Mouse (Mus musculus) thymus, adult 2 months (tissue): ENCODE data around the gene Spata19. TPM values are rescaled to one million over a fixed set of nuclear protein-coding genes. Genes with fewer than 3 reads are reported as not detected.

Source experiments
- DNase-seq: peaks from one replicate; pipeline ENCODE4 v3.0.0; 2021
- H3K27ac ChIP-seq: fragments of 200-500 bp; 2 replicates; pipeline ENCODE4 v1.5.1; 2012; ENCODE audit warnings: low read length, control low read depth; ENCODE audit not compliant: control insufficient read depth, insufficient read depth
- H3K27me3 ChIP-seq: fragments of 200-500 bp; 2 replicates; pipeline ENCODE4 v1.6.1; 2012; ENCODE audit warnings: mild to moderate bottlenecking, low read length, moderate library complexity, mixed read lengths; ENCODE audit not compliant: control insufficient read depth, insufficient read depth
- H3K36me3 ChIP-seq: fragments of 200-500 bp; 2 replicates; pipeline ENCODE4 v1.6.1; 2012; ENCODE audit warnings: mild to moderate bottlenecking, low read length, moderate library complexity; ENCODE audit not compliant: control insufficient read depth, insufficient read depth
- H3K4me1 ChIP-seq: fragments of 200-500 bp; replicated peaks from 2 replicates; pipeline ENCODE4 v1.6.1; 2012; ENCODE audit warnings: low read length; ENCODE audit not compliant: control insufficient read depth, insufficient read depth
- H3K4me3 ChIP-seq: fragments of 200-500 bp; 2 replicates; pipeline ENCODE4 v1.5.1; 2012; ENCODE audit warnings: mild to moderate bottlenecking, low read length, control low read depth, moderate library complexity; ENCODE audit not compliant: control insufficient read depth, insufficient read depth
- CTCF ChIP-seq: fragments of 200-500 bp; IDR thresholded peaks from 2 replicates; pipeline ENCODE4 v1.5.1; 2012; ENCODE audit warnings: mild to moderate bottlenecking, control low read depth, low read length, moderate library complexity, borderline replicate concordance; ENCODE audit not compliant: control insufficient read depth, poor library complexity, insufficient read depth; ENCODE audit errors: extremely low read depth
- POLR2A ChIP-seq: fragments of 200-500 bp; IDR thresholded peaks from 2 replicates; pipeline ENCODE4 v1.6.1; 2012; ENCODE audit warnings: mild to moderate bottlenecking, low read length, control low read depth, moderate library complexity; ENCODE audit not compliant: control insufficient read depth, poor library complexity, insufficient read depth; ENCODE audit errors: extremely low read depth
- WGBS: fragments of 180-500 bp; shearing (Covaris S2); methylation state at CpG from one replicate; pipeline ENCODE4 v1.1.7; 2018; 5-methylcytosine and 5-hydroxymethylcytosine counted together
- polyA plus RNA-seq: library from polyadenylated mRNA; depleted of rRNA; stranded (reverse); fragments of >200 nt; gene quantifications from 2 replicates; pipeline ENCODE4 v1.2.3, GENCODE M21; 2012; rRNA removed

The Spata19 gene
- polyA plus RNA-seq, 1 experiment: 0.43 TPM

GRCm38 (mm10) chr9:27437391-27438061, 40.9 kb downstream of the Spata19 start:
- no peak for TF ChIP-seq POLR2A
- no peak for TF ChIP-seq CTCF
- no peak overlapping the region for H3K4me3 ChIP-seq
- WGBS: 79% methylated on average over 7 of the region's 7 CpGs
- H3K27me3 ChIP-seq: no peaks in the 10 kb centered on the region
- no peaks in the 10 kb centered on the region for H3K4me1 ChIP-seq
- no peaks in the 10 kb centered on the region for H3K36me3 ChIP-seq
- DNase-seq: no peak
- H3K27ac ChIP-seq: no peak overlapping the region

GRCm38 (mm10) chr9:27449780-27450422, 53.3 kb downstream of the Spata19 start:
- WGBS: 79% methylated on average over 9 of the region's 9 CpGs
- no peaks in the 10 kb centered on the region for H3K36me3 ChIP-seq
- H3K27ac ChIP-seq: no peak overlapping the region
- no peaks in the 10 kb centered on the region for H3K27me3 ChIP-seq
- DNase-seq: no peak
- H3K4me1 ChIP-seq: no peaks in the 10 kb centered on the region
- TF ChIP-seq POLR2A: no peak
- no peak for TF ChIP-seq CTCF
- no peak overlapping the region for H3K4me3 ChIP-seq

Other genes starting within 250 kb of the Spata19 start
- gene Jam3, start 241.4 kb upstream of the Spata19 start, polyA plus RNA-seq: 2.0 and 2.5 TPM in 2 replicates
- gene Igsf9b, start 97.6 kb upstream of the Spata19 start, polyA plus RNA-seq: 0.87 and 1.0 TPM in 2 replicates